Mouse (Mus musculus): ENCODE results near the gene Jagn1. TPM values are rescaled to one million over a fixed set of nuclear protein-coding genes. Genes with fewer than 3 reads are reported as not detected.

Jagn1 gene
- total RNA-seq, 2 experiments from 2014 or later, result 23.2 to 53.5 TPM

DNA sequence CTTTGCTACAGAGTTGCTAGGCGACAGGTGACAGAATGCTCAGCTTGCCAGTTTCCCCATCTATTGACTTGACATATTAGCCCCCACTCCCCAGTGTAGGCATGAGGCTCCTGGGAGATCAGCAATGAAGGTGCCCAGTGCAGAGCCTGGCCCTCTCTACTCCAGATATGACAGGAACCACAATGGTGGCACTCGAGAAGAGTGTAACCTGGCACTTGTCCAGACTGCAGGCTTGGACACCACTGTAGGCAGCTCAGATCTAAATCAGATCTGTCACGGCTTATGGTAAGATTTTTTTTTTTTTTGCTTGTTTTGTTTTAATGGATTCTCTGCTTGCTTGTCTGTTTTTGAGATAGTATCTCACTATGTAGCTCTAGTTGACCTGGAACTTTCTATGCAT, 8.7 kb upstream of the Jagn1 start:
- ATAC-seq (replicated peaks; ENCODE audit: poor library complexity, severe bottlenecking), result no peak

DNA sequence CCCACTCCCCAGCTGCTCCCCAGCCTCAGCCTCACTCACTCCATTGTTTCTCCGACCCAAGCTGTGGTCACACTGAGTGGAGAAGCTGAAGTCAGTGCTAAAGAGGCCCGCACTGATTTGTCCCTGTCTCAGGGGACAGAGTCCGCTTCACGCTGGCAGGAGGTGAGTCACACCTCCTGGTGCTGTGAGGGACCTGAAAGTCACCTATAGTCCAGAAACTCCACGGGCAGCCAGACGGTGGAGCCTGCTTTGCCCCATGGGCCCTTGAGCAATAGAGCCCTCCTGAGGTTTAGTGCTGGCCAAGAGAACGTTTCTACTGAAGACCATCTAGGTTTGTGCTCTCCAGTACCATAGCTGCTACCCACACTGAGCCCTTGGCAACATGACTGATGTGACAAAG, 7.7 kb upstream of the Jagn1 start:
- ATAC-seq (replicated peaks; ENCODE audit: poor library complexity, severe bottlenecking), result no peak

DNA sequence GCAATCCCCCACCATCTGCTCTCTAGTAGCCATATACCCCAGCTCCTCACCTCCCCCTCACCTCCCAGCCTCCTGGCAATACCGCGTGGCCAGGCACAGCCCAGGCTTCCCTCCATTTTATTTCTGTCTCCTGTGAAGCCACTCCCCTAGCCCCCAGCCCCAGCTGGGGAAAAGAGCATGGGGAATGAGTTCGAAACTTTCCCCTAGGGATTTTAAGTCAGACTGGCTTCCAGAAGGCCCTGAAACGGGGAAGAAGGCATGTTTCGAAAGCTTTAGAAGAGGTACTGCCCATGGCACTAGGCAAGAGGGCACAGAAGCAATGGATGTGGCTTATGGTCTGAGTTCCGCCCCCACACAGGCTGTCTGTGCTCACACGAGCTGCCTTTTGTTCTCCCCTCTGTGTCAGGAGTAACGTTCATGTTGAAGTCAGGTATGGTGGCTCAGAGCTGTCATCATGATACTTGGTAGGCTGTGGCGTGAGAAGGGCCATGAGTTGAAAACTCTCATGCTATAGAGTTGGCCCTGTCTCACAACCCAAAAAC, 6.6 kb upstream of the Jagn1 start, which contains the start of gene Cidec:
TSS of gene Cidec (minus strand) at position 97 of the 542 bp plus-strand sequence.
- ATAC-seq (replicated peaks; ENCODE audit: poor library complexity, severe bottlenecking), result no peak

GRCm38 (mm10) chr6:113437135-113437534, 5.2 kb upstream of the Jagn1 start:
- ATAC-seq (replicated peaks; ENCODE audit: poor library complexity, severe bottlenecking), result no peak

- ATAC-seq (replicated peaks; ENCODE audit: poor library complexity, severe bottlenecking), result no peak
Measured at GRCm38 (mm10) chr6:113438721-113439430, 3.5 kb upstream of the Jagn1 start.

DNA sequence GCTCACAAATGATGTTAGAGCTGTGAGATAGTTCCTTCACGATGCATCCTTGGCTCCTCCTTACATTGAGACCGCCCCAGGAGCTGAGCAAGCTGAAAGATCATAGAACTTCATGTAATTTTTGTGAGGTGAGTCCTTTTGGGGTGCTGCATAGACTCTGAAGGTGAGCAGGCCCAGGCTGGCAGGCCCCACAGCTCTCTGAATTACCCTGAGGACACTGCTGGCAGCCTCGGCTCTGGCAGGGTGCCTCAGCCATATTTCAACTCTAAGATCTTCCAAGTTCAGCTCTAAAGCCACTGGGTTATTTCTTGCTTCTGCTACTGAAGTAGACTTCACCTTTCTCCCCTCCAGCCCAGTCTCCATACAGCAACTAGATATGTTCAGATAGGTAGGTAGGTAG, 1.7 kb upstream of the Jagn1 start:
- no peak for ATAC-seq (replicated peaks; ENCODE audit: poor library complexity, severe bottlenecking)

GRCm38 (mm10) chr6:113441147-113441680, 1.2 kb upstream of the Jagn1 start:
- ATAC-seq (replicated peaks; ENCODE audit: poor library complexity, severe bottlenecking), result peak; percentile 73

DNA sequence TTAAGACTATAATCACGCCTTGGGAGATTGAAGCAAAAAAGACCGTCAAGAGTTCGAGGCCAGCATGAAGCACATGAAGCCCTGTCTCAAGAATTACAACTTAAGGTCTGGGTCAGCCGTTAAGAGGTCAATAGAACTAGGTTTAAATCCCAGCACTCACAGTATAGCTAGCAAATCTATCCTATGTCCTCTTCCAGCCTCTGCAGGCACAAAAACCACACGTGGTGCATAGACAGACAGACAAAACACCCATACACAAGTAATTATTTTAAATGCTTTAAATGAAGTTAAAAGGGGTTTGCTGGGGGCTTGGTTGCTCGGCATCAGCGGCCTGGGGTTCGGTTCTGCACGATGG, 305 bp upstream of the Jagn1 start:
- no peak for ATAC-seq (replicated peaks; ENCODE audit: poor library complexity, severe bottlenecking)

DNA sequence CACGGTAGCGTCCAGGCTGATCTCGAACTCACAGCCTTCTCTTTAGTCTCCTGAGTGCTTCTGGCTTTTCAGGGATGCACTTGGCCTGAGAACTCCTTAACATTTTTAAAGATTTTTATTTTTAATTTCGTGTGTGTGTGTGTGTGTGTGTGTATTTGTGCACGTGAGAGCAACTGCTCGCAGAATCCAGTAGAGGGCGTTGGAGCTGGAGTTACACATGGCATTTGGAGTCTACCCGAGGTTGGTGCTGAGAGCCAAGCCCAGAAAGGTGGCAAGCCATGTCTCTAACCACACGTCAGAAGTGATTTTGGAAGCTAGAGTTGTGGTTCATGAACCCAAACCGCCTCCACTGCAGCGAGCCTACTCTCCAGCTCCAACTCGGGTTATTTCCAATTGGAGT, 722 bp downstream of the Jagn1 start:
- 0 out of 2 replicates have a peak, but pooled peaks have one; percentile 14 for ATAC-seq (replicated peaks; ENCODE audit: poor library complexity, severe bottlenecking)

- peak; percentile 42 for ATAC-seq (replicated peaks; ENCODE audit: poor library complexity, severe bottlenecking)
Measured at GRCm38 (mm10) chr6:113444207-113444965, 2.0 kb downstream of the Jagn1 start.

DNA sequence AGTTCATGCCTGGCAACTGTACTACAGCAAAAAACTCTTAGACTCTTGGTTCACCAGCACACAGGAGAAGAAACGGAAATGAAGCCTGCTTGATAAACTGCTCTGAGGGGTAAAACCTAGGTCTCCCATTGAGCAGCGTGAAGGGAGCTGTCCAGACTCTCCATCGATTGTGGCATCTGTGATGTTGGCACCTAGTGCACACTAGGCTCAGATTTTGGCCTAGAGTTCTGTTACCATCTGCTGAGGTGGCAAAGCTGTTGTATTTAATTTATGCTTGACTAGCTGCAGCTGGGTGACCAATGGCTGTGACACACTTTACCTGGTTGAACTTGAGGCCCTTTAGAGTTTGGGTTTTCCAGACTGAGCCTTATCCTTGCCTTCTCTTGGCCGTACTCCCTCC, 5.3 kb downstream of the Jagn1 start:
- ATAC-seq (replicated peaks; ENCODE audit: poor library complexity, severe bottlenecking), result no peak

DNA sequence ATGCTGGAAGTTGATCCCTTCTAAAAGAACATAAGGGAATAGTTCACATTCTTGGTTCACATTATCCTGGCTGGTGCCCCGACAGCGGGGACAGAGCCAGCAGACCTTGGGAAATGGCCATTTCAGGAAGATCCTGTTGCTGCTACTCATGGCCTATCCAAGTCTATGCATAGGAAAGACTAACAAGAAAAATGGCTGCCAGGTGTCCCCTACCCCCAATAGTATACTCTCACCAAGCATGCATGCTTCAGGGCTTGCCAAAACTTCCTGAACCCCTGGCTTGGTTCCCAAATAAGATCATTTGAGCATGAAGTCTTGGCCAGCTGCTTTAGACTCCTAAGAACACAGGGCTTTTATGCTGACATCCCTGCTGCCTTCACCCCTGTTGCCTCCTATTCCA, 9.5 kb downstream of the Jagn1 start:
- no peak for ATAC-seq (replicated peaks; ENCODE audit: poor library complexity, severe bottlenecking)

GRCm38 (mm10) chr6:113455007-113455406, 12.6 kb downstream of the Jagn1 start:
- peak; percentile 64 for ATAC-seq (replicated peaks; ENCODE audit: poor library complexity, severe bottlenecking)

- peak; percentile 61 for ATAC-seq (replicated peaks; ENCODE audit: poor library complexity, severe bottlenecking)
Measured at GRCm38 (mm10) chr6:113457952-113458534, 15.7 kb downstream of the Jagn1 start, which contains the start of gene Il17re. Gene Il17re, plus strand, starts transcription at chr6:113458484.

- ATAC-seq (replicated peaks; ENCODE audit: poor library complexity, severe bottlenecking), result no peak
Measured at GRCm38 (mm10) chr6:113458635-113459034, 16.3 kb downstream of the Jagn1 start.

GRCm38 (mm10) chr6:113464040-113464439, 21.7 kb downstream of the Jagn1 start:
- ATAC-seq (replicated peaks; ENCODE audit: poor library complexity, severe bottlenecking), result no peak

DNA sequence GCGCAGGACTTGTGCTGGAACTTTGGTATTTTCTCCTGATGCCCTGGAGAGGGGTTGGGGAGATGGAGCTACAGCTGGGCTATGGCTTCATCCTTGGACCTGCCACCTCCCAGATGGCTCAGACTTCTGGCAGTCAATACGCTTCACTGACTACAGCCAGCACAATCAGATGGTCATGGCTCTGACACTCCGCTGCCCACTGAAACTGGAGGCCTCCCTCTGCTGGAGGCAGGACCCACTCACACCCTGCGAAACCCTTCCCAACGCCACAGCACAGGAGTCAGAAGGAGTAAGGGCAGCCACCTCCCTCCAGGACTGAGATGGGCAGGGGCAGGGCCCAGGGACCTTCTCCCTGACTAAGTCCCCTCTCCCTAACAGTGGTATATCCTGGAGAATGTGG, 23.2 kb downstream of the Jagn1 start:
- no peak for ATAC-seq (replicated peaks; ENCODE audit: poor library complexity, severe bottlenecking)

DNA sequence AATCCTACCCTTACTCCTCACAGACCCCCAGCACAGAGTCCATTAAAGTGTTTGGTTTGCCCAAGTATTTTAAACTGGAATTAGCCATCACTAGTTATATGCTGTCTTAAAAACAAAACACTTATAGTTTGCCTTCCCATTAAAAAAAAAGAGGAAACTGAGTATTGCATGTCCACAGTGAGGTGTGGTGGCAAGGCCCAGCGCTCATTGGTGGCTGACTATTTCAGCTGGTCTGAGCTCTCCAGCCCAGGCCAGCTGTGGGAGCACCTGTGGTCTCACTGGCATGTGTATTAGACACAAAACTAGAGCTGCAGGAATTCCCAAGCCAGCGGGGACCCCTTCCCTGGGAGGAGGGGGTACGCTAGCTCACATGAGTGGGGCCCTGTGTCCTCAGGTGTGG, 26.1 kb downstream of the Jagn1 start:
- ATAC-seq (replicated peaks; ENCODE audit: poor library complexity, severe bottlenecking), result peak; percentile 71

DNA sequence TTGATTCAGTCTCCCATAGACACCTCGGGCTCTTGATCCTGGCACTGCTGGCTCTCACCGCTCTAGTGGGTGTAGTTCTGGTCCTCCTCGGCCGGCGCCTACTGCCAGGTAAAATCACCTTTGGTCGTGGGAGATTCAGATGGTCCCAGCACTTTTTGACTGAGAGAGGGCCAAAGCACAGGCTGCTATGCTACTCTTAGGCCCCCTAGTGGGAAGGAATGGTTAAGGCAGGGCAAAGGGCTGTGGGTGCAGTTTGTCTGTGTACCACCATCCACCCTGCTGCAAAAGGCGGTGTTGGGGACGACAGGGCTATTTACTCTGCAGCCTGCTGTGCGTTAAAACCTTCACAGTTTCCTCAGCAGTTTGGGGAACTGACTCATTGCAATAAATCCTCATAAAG, 26.7 kb downstream of the Jagn1 start:
- peak; percentile 85 for ATAC-seq (replicated peaks; ENCODE audit: poor library complexity, severe bottlenecking)

GRCm38 (mm10) chr6:113469432-113469831, 27.1 kb downstream of the Jagn1 start:
- ATAC-seq (replicated peaks; ENCODE audit: poor library complexity, severe bottlenecking), result peak; percentile 74
